Comparison of ENCODE assay signal across 22 mouse cellular contexts in genomic region chr9:104572856-104573255, GRCm38 (mm10). TPM values are rescaled to one million over a fixed set of nuclear protein-coding genes. Genes with fewer than 3 reads are reported as not detected.
DNase-seq lines count a peak whose midpoint lies in the region; ATAC-seq and TF ChIP-seq lines count a peak whose summit lies in the region.
"Had no signal": no experiment of that assay in that cellular context is flagged by ENCODE, and none has a peak within 500 bp of the region (broad histone marks: within the 10 kb centered on the region; RNA-seq: fewer than 3 reads in every experiment).

No protein-coding gene starts in this region.

- WGBS in kidney, embryonic 15.5 days = 78% methylated on average over 6 of the region's 6 CpGs
- 21% methylated on average over 6 of the region's 6 CpGs for WGBS in liver, adult 2 months
- WGBS in liver, postnatal 0 days (ENCODE audit: insufficient replicate concordance) = 54% methylated on average over 6 of the region's 6 CpGs
- 35% methylated on average over 6 of the region's 6 CpGs for WGBS in lung, adult 2 months
- WGBS in olfactory bulb, adult 2 months = 31% methylated on average over 6 of the region's 6 CpGs

- no peak for ATAC-seq in kidney, embryonic 15.5 days (replicated peaks; ENCODE audit: low FRiP score)
- ATAC-seq in liver, postnatal 0 days = no peak
- ATAC-seq: activated CD4-positive, CD25-positive, alpha-beta regulatory T cell, adult 4 months; Patski had no signal

- H3K4me3 ChIP-seq in kidney, embryonic 15.5 days (replicated peaks) = no peak overlapping the region
- H3K4me3 ChIP-seq in liver, adult 2 months (ENCODE audit: insufficient read depth, low read depth, low read length) = no peak overlapping the region
- H3K4me3 ChIP-seq in liver, postnatal 0 days (ENCODE audit: low read depth, low read length) = no peak overlapping the region
- no peak overlapping the region for H3K4me3 ChIP-seq in lung, adult 2 months (replicated peaks; ENCODE audit: extremely low read depth, low read depth, low read length)
- H3K4me3 ChIP-seq in olfactory bulb, adult 2 months (ENCODE audit: insufficient read depth, low read depth, low read length) = no peak overlapping the region
- H3K4me3 ChIP-seq: embryonic facial prominence, embryonic 13.5 days; forebrain, embryonic 12.5 days; heart, embryonic 13.5 days had no signal

- no peak for TF ChIP-seq POLR2A in liver, adult 2 months (IDR thresholded peaks at IDR 0.05; ENCODE audit: extremely low read depth, insufficient read depth, low read length)
- no peak for TF ChIP-seq POLR2A in lung, adult 2 months (IDR thresholded peaks at IDR 0.05; ENCODE audit: borderline replicate concordance, extremely low read depth, low read depth, low read length)
- no peak for TF ChIP-seq POLR2A in olfactory bulb, adult 2 months (IDR thresholded peaks at IDR 0.05; ENCODE audit: insufficient read depth, low read depth, low read length)

- TF ChIP-seq EP300 in liver, postnatal 0 days (IDR thresholded peaks at IDR 0.05; ENCODE audit: low read depth) = no peak

- TF ChIP-seq CTCF in liver, adult 2 months (IDR thresholded peaks at IDR 0.05; ENCODE audit: low read depth, low read length) = no peak
- TF ChIP-seq CTCF in liver, postnatal 0 days (IDR thresholded peaks at IDR 0.05; ENCODE audit: low read depth) = no peak
- TF ChIP-seq CTCF in lung, adult 2 months (IDR thresholded peaks at IDR 0.05; ENCODE audit: insufficient read depth, low read length) = no peak
- TF ChIP-seq CTCF in olfactory bulb, adult 2 months (IDR thresholded peaks at IDR 0.05; ENCODE audit: insufficient read depth, low read depth, low read length) = no peak

- peaks cover 33% of the 10 kb centered on the region for H3K27me3 ChIP-seq in kidney, embryonic 15.5 days
- H3K27me3 ChIP-seq in liver, adult 2 months (ENCODE audit: control insufficient read depth, insufficient read depth, low read length) = 0 out of 2 replicates have a peak, but pooled peaks cover 2% of the 10 kb centered on the region
- H3K27me3 ChIP-seq in liver, postnatal 0 days (ENCODE audit: insufficient read depth, low read length) = peaks cover 10% of the 10 kb centered on the region
- H3K27me3 ChIP-seq: Patski had no signal

- H3K27ac ChIP-seq in kidney, embryonic 15.5 days = no peak overlapping the region
- no peak overlapping the region for H3K27ac ChIP-seq in liver, adult 2 months (replicated peaks; ENCODE audit: insufficient read depth, low read depth, low read length)
- H3K27ac ChIP-seq in liver, postnatal 0 days (ENCODE audit: low read depth) = no peak overlapping the region
- peak overlapping the region; percentile 69 for H3K27ac ChIP-seq in olfactory bulb, adult 2 months (ENCODE audit: insufficient read depth, low read depth, low read length)
- H3K27ac ChIP-seq: embryonic facial prominence, embryonic 13.5 days; forebrain, embryonic 12.5 days; heart, embryonic 13.5 days had no signal

- H3K4me2 ChIP-seq in kidney, embryonic 15.5 days = no peak overlapping the region
- no peak overlapping the region for H3K4me2 ChIP-seq in liver, postnatal 0 days (ENCODE audit: low read depth, low read length)
- H3K4me2 ChIP-seq: embryonic facial prominence, embryonic 13.5 days; forebrain, embryonic 12.5 days; heart, embryonic 13.5 days had no signal

- no peaks in the 10 kb centered on the region for H3K79me2 ChIP-seq in liver, adult 2 months (ENCODE audit: control insufficient read depth, insufficient read depth, low read length)

- 0 out of 2 replicates have a peak, but pooled peaks cover 3% of the 10 kb centered on the region for H3K4me1 ChIP-seq in kidney, embryonic 15.5 days
- no peaks in the 10 kb centered on the region; the same call in 1 of the 2 replicates for H3K4me1 ChIP-seq in liver, adult 2 months (ENCODE audit: control insufficient read depth, insufficient read depth, low read length)
- H3K4me1 ChIP-seq in liver, postnatal 0 days (ENCODE audit: insufficient read depth) = no peaks in the 10 kb centered on the region
- no peaks in the 10 kb centered on the region for H3K4me1 ChIP-seq in lung, adult 2 months (ENCODE audit: control insufficient read depth, insufficient read depth, low read length)
- peaks cover 3% of the 10 kb centered on the region; the same call in 1 of the 2 replicates for H3K4me1 ChIP-seq in olfactory bulb, adult 2 months (ENCODE audit: control insufficient read depth, insufficient read depth, low read length)
- H3K4me1 ChIP-seq: embryonic facial prominence, embryonic 13.5 days; heart, embryonic 13.5 days had no signal

- H3K9me3 ChIP-seq in kidney, embryonic 15.5 days (replicated peaks) = no peaks in the 10 kb centered on the region
- no peaks in the 10 kb centered on the region for H3K9me3 ChIP-seq in liver, postnatal 0 days (ENCODE audit: low read length)
- H3K9me3 ChIP-seq: embryonic facial prominence, embryonic 13.5 days; forebrain, embryonic 12.5 days had no signal

- peak; percentile 19 for DNase-seq in kidney, adult 9 months
- peak; percentile 69 for DNase-seq in liver, adult 2 months (ENCODE audit: extremely low read depth, low read depth, low spot score)
- DNase-seq in liver, postnatal 0 days = no peak
- peak; percentile 24 for DNase-seq in lung, postnatal 36 days
- DNase-seq in lung, adult 2 months = no peak
- DNase-seq: adrenal gland, adult 2 months; adrenal gland, postnatal 25 days; cerebellum, adult 18-20 months; cerebellum, adult 9-11 months; cerebellum, postnatal 36 days; gastrocnemius, postnatal 36 days; heart, adult 11 months; heart, postnatal 36 days had no signal

- no peak overlapping the region for H3K9ac ChIP-seq in kidney, embryonic 15.5 days
- no peak overlapping the region for H3K9ac ChIP-seq in liver, adult 2 months (ENCODE audit: low read depth, low read length)
- H3K9ac ChIP-seq in liver, postnatal 0 days (replicated peaks) = no peak overlapping the region
- H3K9ac ChIP-seq: embryonic facial prominence, embryonic 13.5 days; forebrain, embryonic 12.5 days; heart, embryonic 13.5 days had no signal

- no peaks in the 10 kb centered on the region for H3K36me3 ChIP-seq in kidney, embryonic 15.5 days
- no peaks in the 10 kb centered on the region for H3K36me3 ChIP-seq in liver, adult 2 months (ENCODE audit: control insufficient read depth, insufficient read depth, low read length)
- H3K36me3 ChIP-seq in liver, postnatal 0 days (replicated peaks; ENCODE audit: insufficient read depth, low read length) = no peaks in the 10 kb centered on the region
- H3K36me3 ChIP-seq: embryonic facial prominence, embryonic 13.5 days; forebrain, embryonic 12.5 days; heart, embryonic 13.5 days had no signal

RNA-seq across cellular contexts. Expression of gene Cpne4, which starts 25.8 kb away (rescaled TPM):
- polyA plus RNA-seq in kidney, embryonic 15.5 days (2015; fragmentation: Nextera tagmentation; extraction: Ambion mirVana) = 0.12 and 0.16 TPM in 2 replicates
- total RNA-seq in liver, adult 2 months (2014; rRNA removed) = not detected in 2 replicates
- not detected in 2 replicates for polyA plus RNA-seq in liver, adult 2 months (2012; rRNA removed)
- not detected in 2 replicates for polyA plus RNA-seq in liver, postnatal 0 days (2015; fragmentation: Nextera tagmentation; extraction: Ambion mirVana)
- 0.09 and 0.16 TPM in 2 replicates for polyA plus RNA-seq in lung, adult 2 months (2012; rRNA removed)
- 310 and 404 TPM in 2 replicates for polyA plus RNA-seq in olfactory bulb, adult 2 months (2012; ENCODE audit: insufficient read depth, insufficient read length, low replicate concordance, missing spikeins)
- total RNA-seq: CH12.LX; gastrocnemius, adult 8-10 months; gastrocnemius, postnatal 36 days had no signal
- polyA plus RNA-seq: activated CD4-positive, CD25-positive, alpha-beta regulatory T cell, adult 4 months; adrenal gland, adult 2 months had no signal

Comparison
In these comparisons a context has a peak if more than half of its experiments do, and no peak if none do; other contexts are left out.
1. DNase-seq: peak in kidney, adult 9 months (single experiment), liver, adult 2 months (single experiment) and lung, postnatal 36 days (single experiment); none in liver, postnatal 0 days (single experiment) and lung, adult 2 months (single experiment).
2. RNA of gene Cpne4, which starts 25.8 kb away (polyA plus RNA-seq): 310 to 404 TPM in olfactory bulb, adult 2 months; 0.12 to 0.16 TPM in kidney, embryonic 15.5 days, 0.09 to 0.16 TPM in lung, adult 2 months, not detected in liver, adult 2 months and not detected in liver, postnatal 0 days; every median in the first group is over 100 times any median in the second.